Mouse (Mus musculus) myocyte (in vitro differentiated cells): Measurements from ENCODE around the gene Nrgn. TPM values are rescaled to one million over a fixed set of nuclear protein-coding genes. Genes with fewer than 3 reads are reported as not detected.

ENCODE experiments used
- H3K27me3 ChIP-seq: one replicate; pipeline ENCODE4 v1.6.1; 2011; ENCODE audit not compliant: control insufficient read depth, insufficient read depth, insufficient read length
- H3K36me3 ChIP-seq: one replicate; pipeline ENCODE4 v1.6.1; 2011; ENCODE audit not compliant: control insufficient read depth, insufficient read depth
- H3K4me2 ChIP-seq: one replicate; pipeline ENCODE4 v1.6.1; 2011; ENCODE audit warnings: low read depth, control low read depth
- H3K4me3 ChIP-seq: one replicate; pipeline ENCODE4 v1.5.1; 2011; ENCODE audit warnings: mild to moderate bottlenecking, control low read depth, moderate library complexity
- H3K79me2 ChIP-seq: one replicate; pipeline ENCODE4 v1.6.1; 2011; ENCODE audit not compliant: control insufficient read depth, insufficient read depth
- H3ac ChIP-seq: one replicate; pipeline ENCODE4 v1.6.1; 2011; ENCODE audit not compliant: control insufficient read depth, insufficient read length
- CEBPB ChIP-seq: IDR thresholded peaks from 2 replicates; pipeline ENCODE4 v1.6.1; 2011; ENCODE audit warnings: mild to moderate bottlenecking, moderate library complexity; ENCODE audit not compliant: poor library complexity, insufficient read depth, severe bottlenecking
- MYOD1 ChIP-seq, 3 experiments: IDR thresholded peaks; one replicate each; pipeline ENCODE4 v1.6.1; 2011; ENCODE audit warnings: control low read depth in 2 of 3, low read depth in 2 of 3, mild to moderate bottlenecking in 2 of 3, moderate library complexity in 1 of 3; ENCODE audit not compliant: insufficient read length in 2 of 3, control insufficient read depth in 1 of 3
- POLR2A ChIP-seq: IDR thresholded peaks from one replicate; pipeline ENCODE4 v1.6.1; 2011; ENCODE audit warnings: low read depth, mild to moderate bottlenecking, control low read depth, moderate library complexity; ENCODE audit not compliant: insufficient read length
- SRF ChIP-seq: IDR thresholded peaks from one replicate; pipeline ENCODE4 v1.6.1; 2011; ENCODE audit warnings: low read depth; ENCODE audit not compliant: control insufficient read depth, insufficient read length
- polyA plus RNA-seq: library from polyadenylated mRNA; unstranded; fragments of >200 nt; fragmentation: generic; extraction: Trizol; gene quantifications from one replicate; pipeline ENCODE4 v1.2.1, GENCODE M21; 2012; ENCODE audit warnings: missing spikeins

Gene Nrgn
- polyA plus RNA-seq, 1 experiment: 0.42 TPM

- no peaks in the 10 kb centered on the region for H3K36me3 ChIP-seq
- H3ac ChIP-seq: no peak overlapping the region
- H3K4me2 ChIP-seq: no peak overlapping the region
- H3K4me3 ChIP-seq: no peak overlapping the region
- peaks cover 95% of the 10 kb centered on the region for H3K79me2 ChIP-seq
- no peak for TF ChIP-seq POLR2A
- no peak for TF ChIP-seq MYOD1 (IDR thresholded peaks at IDR 0.05; ENCODE audit: control insufficient read depth in 1 of 3, insufficient read length in 2 of 3, low read depth in 2 of 3)
- TF ChIP-seq CEBPB: no peak
- no peak for TF ChIP-seq SRF
- H3K27me3 ChIP-seq: no peaks in the 10 kb centered on the region
Measured at GRCm38 (mm10) chr9:37495761-37496160, 56.9 kb downstream of the Nrgn start.

Other genes starting within 250 kb of the Nrgn start
- gene Ccdc15, start 204.5 kb downstream of the Nrgn start, polyA plus RNA-seq: 0.38 TPM
- gene Hepacam, start 185.6 kb downstream of the Nrgn start, polyA plus RNA-seq: not detected
- gene Robo4, start 151.0 kb downstream of the Nrgn start, polyA plus RNA-seq: not detected
- 0.01 TPM for gene Robo3, start 119.7 kb downstream of the Nrgn start, polyA plus RNA-seq
- gene Msantd2, start 63.6 kb downstream of the Nrgn start, polyA plus RNA-seq: 4.0 TPM
- 0.04 TPM for gene Esam, start 24.8 kb downstream of the Nrgn start, polyA plus RNA-seq
- not detected for gene Vsig2, start 13.6 kb downstream of the Nrgn start, polyA plus RNA-seq
- gene Siae, start 2.8 kb upstream of the Nrgn start, polyA plus RNA-seq: 0.60 TPM
- gene Spa17, start 60.8 kb upstream of the Nrgn start, polyA plus RNA-seq: 2.7 TPM
- 93.3 TPM for gene Tbrg1, start 104.4 kb upstream of the Nrgn start, polyA plus RNA-seq
- gene Panx3, start 116.3 kb upstream of the Nrgn start, polyA plus RNA-seq: 0.02 TPM
- gene Olfr160, start 163.3 kb upstream of the Nrgn start, polyA plus RNA-seq: not detected
- gene Olfr874, start 192.2 kb upstream of the Nrgn start, polyA plus RNA-seq: not detected
- gene Olfr875, start 219.0 kb upstream of the Nrgn start, polyA plus RNA-seq: not detected